Mouse (Mus musculus) stomach, postnatal 0 days (tissue): ENCODE results near the gene Synpr. TPM values are rescaled to one million over a fixed set of nuclear protein-coding genes. Genes with fewer than 3 reads are reported as not detected.

ENCODE experiments used
- ATAC-seq: fragments of 200-750 bp; cut with Nextera tagmentation; 2 replicates; pipeline ENCODE4 v1.8.0; 2017; ENCODE audit not compliant: low FRiP score, low TSS enrichment
- DNase-seq: peaks from one replicate; pipeline ENCODE4 v3.0.0-alpha.2; 2016; ENCODE audit warnings: low spot score
- H3K27ac ChIP-seq: fragments of 300-500 bp; sonication (generic); replicated peaks from 2 replicates; pipeline ENCODE4 v1.5.1; 2014; ENCODE audit warnings: mild to moderate bottlenecking, control low read depth
- H3K27me3 ChIP-seq: fragments of 300-500 bp; sonication (generic); 2 replicates; pipeline ENCODE4 v1.6.1; 2014; ENCODE audit warnings: low read length; ENCODE audit not compliant: control insufficient read depth, insufficient read depth
- H3K36me3 ChIP-seq: fragments of 300-500 bp; sonication (generic); 2 replicates; pipeline ENCODE4 v1.6.1; 2014; ENCODE audit warnings: low read length, mixed read lengths; ENCODE audit not compliant: control insufficient read depth, insufficient read depth
- H3K4me1 ChIP-seq: fragments of 300-500 bp; sonication (generic); replicated peaks from 2 replicates; pipeline ENCODE4 v1.6.1; 2014; ENCODE audit warnings: antibody characterized with exemption; ENCODE audit not compliant: control insufficient read depth, insufficient read depth
- H3K4me2 ChIP-seq: fragments of 300-500 bp; sonication (generic); replicated peaks from 2 replicates; pipeline ENCODE4 v1.6.1; 2014; ENCODE audit warnings: low read depth, mild to moderate bottlenecking, control low read depth, moderate library complexity
- H3K4me3 ChIP-seq: fragments of 300-500 bp; sonication (generic); 2 replicates; pipeline ENCODE4 v1.5.1; 2014; ENCODE audit warnings: low read depth, low read length, control low read depth
- H3K9ac ChIP-seq: fragments of 300-500 bp; sonication (generic); 2 replicates; pipeline ENCODE4 v1.6.1; 2014; ENCODE audit warnings: mild to moderate bottlenecking, low read length, control low read depth, mixed read lengths
- H3K9me3 ChIP-seq: fragments of 300-500 bp; sonication (generic); 2 replicates; pipeline ENCODE4 v1.6.1; 2016; ENCODE audit warnings: low read length; ENCODE audit not compliant: control insufficient read depth
- CTCF ChIP-seq: IDR thresholded peaks from 2 replicates; pipeline ENCODE4 v1.5.1; 2016; ENCODE audit warnings: antibody characterized with exemption, low read depth, mild to moderate bottlenecking, moderate library complexity
- WGBS: fragments of 180-500 bp; shearing (Covaris S2); extraction: QIAGEN DNeasy Blood & Tissue Kit; methylation state at CpG from one replicate; pipeline ENCODE4 v1.1.7; 2014; 5-methylcytosine and 5-hydroxymethylcytosine counted together
- polyA plus RNA-seq: library from polyadenylated mRNA; unstranded; fragments of >200 nt; fragmentation: Nextera tagmentation; extraction: Ambion mirVana; gene quantifications from 2 replicates; pipeline ENCODE4 v1.2.1, GENCODE M21; 2015

The Synpr gene
- polyA plus RNA-seq, 1 experiment from 2014 or later = 1.3 TPM

DNA sequence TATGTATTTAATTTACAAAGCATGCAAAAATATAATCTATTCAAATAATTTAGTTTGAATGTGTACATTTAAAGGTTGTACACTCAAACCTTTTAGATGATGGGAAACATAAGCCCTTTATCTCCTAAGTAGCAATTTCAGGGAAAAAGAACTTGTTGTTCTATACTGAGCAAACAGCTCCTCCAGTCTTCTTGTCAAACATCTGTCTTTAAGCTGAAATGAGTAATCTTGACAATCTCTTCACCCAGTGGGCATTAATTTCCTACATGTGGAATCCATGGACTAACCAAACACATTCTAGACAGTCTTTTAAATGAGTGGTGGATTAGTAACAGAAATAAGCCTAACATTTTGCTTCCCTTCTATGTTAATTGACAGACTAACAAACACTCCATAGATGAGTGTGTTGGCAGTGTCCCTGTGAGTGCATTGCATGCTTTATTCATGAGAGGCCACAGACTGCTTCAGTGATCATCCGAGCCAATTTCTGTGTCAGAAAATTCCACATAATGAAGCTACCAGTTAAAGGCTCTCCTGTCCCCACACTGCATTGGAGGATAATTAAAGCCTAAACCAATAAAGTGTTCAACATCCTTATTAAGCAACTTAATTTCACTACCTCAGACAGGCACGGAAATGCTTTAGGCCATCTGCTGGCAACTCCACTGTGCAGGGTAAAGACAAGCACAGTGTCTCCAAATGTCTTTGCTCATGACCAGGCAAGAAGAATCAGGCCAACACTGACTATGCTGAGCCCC, 367.1 kb downstream of the Synpr start:
- no peak for TF ChIP-seq CTCF
- DNase-seq = no peak
- Histone ChIP-seq H3K27me3 (no peaks in the 10 kb centered on the region), H3K9me3 (no peaks in the 10 kb centered on the region), H3K36me3 (no peaks in the 10 kb centered on the region), H3K4me1 (no peaks in the 10 kb centered on the region), H3K4me2 (no peak overlapping the region), H3K4me3 (no peak overlapping the region), H3K27ac (no peak overlapping the region), H3K9ac (no peak overlapping the region)
- 72% methylated on average over 2 of the region's 2 CpGs for WGBS
- ATAC-seq = no peak
